Mouse (Mus musculus): ENCODE measurements around the gene Mb. TPM values are rescaled to one million over a fixed set of nuclear protein-coding genes. Genes with fewer than 3 reads are reported as not detected.

Mb gene
- polyA plus RNA-seq, 1 experiment: not detected

GRCm38 (mm10) chr15:77056001-77056790, 5.7 kb upstream of the Mb start:
- H3K4me1 ChIP-seq (ENCODE audit: control insufficient read depth, insufficient read depth, low read length): peaks cover 11% of the 10 kb centered on the region
- TF ChIP-seq POLR2A (IDR thresholded peaks at IDR 0.05; ENCODE audit: insufficient read depth, low read depth, low read length) (no peak), CTCF (IDR thresholded peaks at IDR 0.05; ENCODE audit: insufficient read depth, low read depth, low read length) (no peak)
- WGBS: 44% methylated on average over 6 of the region's 6 CpGs
- H3K4me3 ChIP-seq (ENCODE audit: insufficient read depth, low read depth, low read length): no peak overlapping the region
- H3K27ac ChIP-seq (ENCODE audit: insufficient read depth, low read depth, low read length): no peak overlapping the region

- Histone ChIP-seq H3K4me1 (ENCODE audit: control insufficient read depth, insufficient read depth, low read length) (peaks cover 11% of the 10 kb centered on the region), H3K27ac (ENCODE audit: insufficient read depth, low read depth, low read length) (no peak overlapping the region), H3K4me3 (ENCODE audit: insufficient read depth, low read depth, low read length) (no peak overlapping the region)
- TF ChIP-seq CTCF (IDR thresholded peaks at IDR 0.05; ENCODE audit: insufficient read depth, low read depth, low read length) (no peak), POLR2A (IDR thresholded peaks at IDR 0.05; ENCODE audit: insufficient read depth, low read depth, low read length) (no peak)
- 72% methylated on average over 5 of the region's 5 CpGs for WGBS
These were observed 4.2 kb upstream of the Mb start for GRCm38 (mm10) chr15:77054611-77055175.

- Histone ChIP-seq H3K4me3 (ENCODE audit: insufficient read depth, low read depth, low read length) (no peak overlapping the region), H3K27ac (ENCODE audit: insufficient read depth, low read depth, low read length) (no peak overlapping the region), H3K4me1 (ENCODE audit: control insufficient read depth, insufficient read depth, low read length) (peaks cover 11% of the 10 kb centered on the region)
- TF ChIP-seq CTCF (IDR thresholded peaks at IDR 0.05; ENCODE audit: insufficient read depth, low read depth, low read length) (no peak), POLR2A (IDR thresholded peaks at IDR 0.05; ENCODE audit: insufficient read depth, low read depth, low read length) (no peak)
- 88% methylated on average over 1 of the region's 1 CpGs for WGBS
These were observed 2.6 kb upstream of the Mb start for GRCm38 (mm10) chr15:77053021-77053420.

DNA sequence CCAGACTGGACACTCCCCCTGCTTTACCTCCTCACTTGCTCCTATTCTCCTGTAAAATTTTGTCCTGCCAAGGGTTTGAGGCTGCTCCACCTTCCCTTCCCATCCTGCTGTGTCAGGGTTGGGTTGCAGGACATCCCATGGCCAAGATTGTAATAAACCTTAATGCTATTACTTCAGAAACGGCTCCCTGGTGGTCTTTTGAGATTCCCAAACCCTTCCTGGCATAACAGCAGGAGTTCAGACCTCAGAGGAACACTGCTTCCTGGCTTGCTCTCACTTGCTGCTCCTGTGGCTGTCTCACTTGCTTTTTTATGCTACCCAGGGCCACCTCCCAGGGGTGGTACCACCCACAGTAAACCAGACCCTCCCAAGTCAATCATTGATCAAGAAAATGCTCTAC, 1.7 kb upstream of the Mb start:
- H3K27ac ChIP-seq (ENCODE audit: insufficient read depth, low read depth, low read length): no peak overlapping the region
- TF ChIP-seq POLR2A (IDR thresholded peaks at IDR 0.05; ENCODE audit: insufficient read depth, low read depth, low read length): no peak
- no peak for TF ChIP-seq CTCF (IDR thresholded peaks at IDR 0.05; ENCODE audit: insufficient read depth, low read depth, low read length)
- WGBS: 55% methylated on average over 1 of the region's 1 CpGs
- peaks cover 11% of the 10 kb centered on the region for H3K4me1 ChIP-seq (ENCODE audit: control insufficient read depth, insufficient read depth, low read length)
- H3K4me3 ChIP-seq (ENCODE audit: insufficient read depth, low read depth, low read length): no peak overlapping the region

- WGBS: 95% methylated on average over 10 of the region's 10 CpGs
- H3K4me3 ChIP-seq (ENCODE audit: insufficient read depth, low read depth, low read length): no peak overlapping the region
These were observed 4.9 kb downstream of the Mb start for GRCm38 (mm10) chr15:77045609-77046008.

GRCm38 (mm10) chr15:77044597-77045320, 5.7 kb downstream of the Mb start, which contains the start of gene Apol6:
TSS of gene Apol6 (plus strand) at chr15:77044729.
- Histone ChIP-seq H3K4me1 (ENCODE audit: control insufficient read depth, insufficient read depth, low read length) (peaks cover 3% of the 10 kb centered on the region; the same call in 1 of the 2 replicates), H3K27ac (ENCODE audit: insufficient read depth, low read depth, low read length) (no peak within 1 kb of the TSS), H3K4me3 (ENCODE audit: insufficient read depth, low read depth, low read length) (no peak within 1 kb of the TSS)
- no peak for TF ChIP-seq POLR2A (IDR thresholded peaks at IDR 0.05; ENCODE audit: insufficient read depth, low read depth, low read length)
- TF ChIP-seq CTCF (IDR thresholded peaks at IDR 0.05; ENCODE audit: insufficient read depth, low read depth, low read length): no peak
- WGBS: 84% methylated on average over 12 of the region's 12 CpGs

More at GRCm38 (mm10) chr15:77045609-77046008, 4.9 kb downstream of the Mb start:
- no peak overlapping the region for H3K27ac ChIP-seq (ENCODE audit: insufficient read depth, low read depth, low read length)
- H3K4me1 ChIP-seq (ENCODE audit: control insufficient read depth, insufficient read depth, low read length): peaks cover 3% of the 10 kb centered on the region; the same call in 1 of the 2 replicates
- no peak for TF ChIP-seq POLR2A (IDR thresholded peaks at IDR 0.05; ENCODE audit: insufficient read depth, low read depth, low read length)
- no peak for TF ChIP-seq CTCF (IDR thresholded peaks at IDR 0.05; ENCODE audit: insufficient read depth, low read depth, low read length)

GRCm38 (mm10) chr15:77040784-77041183, 9.7 kb downstream of the Mb start:
- WGBS: 88% methylated on average over 3 of the region's 3 CpGs
- H3K4me3 ChIP-seq (ENCODE audit: insufficient read depth, low read depth, low read length): no peak overlapping the region
- no peak overlapping the region for H3K27ac ChIP-seq (ENCODE audit: insufficient read depth, low read depth, low read length)
- no peak for TF ChIP-seq CTCF (IDR thresholded peaks at IDR 0.05; ENCODE audit: insufficient read depth, low read depth, low read length)
- no peak for TF ChIP-seq POLR2A (IDR thresholded peaks at IDR 0.05; ENCODE audit: insufficient read depth, low read depth, low read length)
- H3K4me1 ChIP-seq (ENCODE audit: control insufficient read depth, insufficient read depth, low read length): peaks cover 31% of the 10 kb centered on the region

- Histone ChIP-seq H3K27ac (ENCODE audit: insufficient read depth, low read depth, low read length) (no peak overlapping the region), H3K4me1 (ENCODE audit: control insufficient read depth, insufficient read depth, low read length) (peaks cover 35% of the 10 kb centered on the region), H3K4me3 (ENCODE audit: insufficient read depth, low read depth, low read length) (no peak overlapping the region)
- TF ChIP-seq POLR2A (IDR thresholded peaks at IDR 0.05; ENCODE audit: insufficient read depth, low read depth, low read length) (no peak), CTCF (IDR thresholded peaks at IDR 0.05; ENCODE audit: insufficient read depth, low read depth, low read length) (no peak)
- 86% methylated on average over 9 of the region's 9 CpGs for WGBS
These were observed 11.2 kb downstream of the Mb start for GRCm38 (mm10) chr15:77039211-77039700.

Data from olfactory bulb, adult 2 months (tissue).